Mouse (Mus musculus): ENCODE data around the gene Rpl23. TPM values are rescaled to one million over a fixed set of nuclear protein-coding genes. Genes with fewer than 3 reads are reported as not detected.

Rpl23 gene
- polyA plus RNA-seq, 1 experiment from 2014 or later, result 299 TPM

- Histone ChIP-seq H3K4me1 (ENCODE audit: control insufficient read depth, insufficient read depth, low read length) (peaks cover 18% of the 10 kb centered on the region), H3K9me3 (replicated peaks; ENCODE audit: control insufficient read depth, low read length) (no peaks in the 10 kb centered on the region; the same call in 1 of the 2 replicates), H3K4me3 (ENCODE audit: low read length) (peak overlapping the region; percentile 94), H3K27ac (ENCODE audit: low read length) (peak overlapping the region; percentile 80), H3K27me3 (ENCODE audit: control insufficient read depth, insufficient read depth, low read length) (no peaks in the 10 kb centered on the region), H3K4me2 (ENCODE audit: low read depth, low read length) (peak overlapping the region; percentile 86), H3K9ac (ENCODE audit: low read length) (peak overlapping the region; percentile 97), H3K36me3 (ENCODE audit: control insufficient read depth, insufficient read depth) (peaks cover 41% of the 10 kb centered on the region)
- WGBS, result 1% methylated on average over 11 of the region's 11 CpGs
- ATAC-seq (replicated peaks; ENCODE audit: extremely low read depth, insufficient read depth, low FRiP score), result peak; percentile 8; the same call in 1 of the 2 replicates
Observed at GRCm38 (mm10) chr11:97781478-97781831, 782 bp downstream of the Rpl23 start.

DNA sequence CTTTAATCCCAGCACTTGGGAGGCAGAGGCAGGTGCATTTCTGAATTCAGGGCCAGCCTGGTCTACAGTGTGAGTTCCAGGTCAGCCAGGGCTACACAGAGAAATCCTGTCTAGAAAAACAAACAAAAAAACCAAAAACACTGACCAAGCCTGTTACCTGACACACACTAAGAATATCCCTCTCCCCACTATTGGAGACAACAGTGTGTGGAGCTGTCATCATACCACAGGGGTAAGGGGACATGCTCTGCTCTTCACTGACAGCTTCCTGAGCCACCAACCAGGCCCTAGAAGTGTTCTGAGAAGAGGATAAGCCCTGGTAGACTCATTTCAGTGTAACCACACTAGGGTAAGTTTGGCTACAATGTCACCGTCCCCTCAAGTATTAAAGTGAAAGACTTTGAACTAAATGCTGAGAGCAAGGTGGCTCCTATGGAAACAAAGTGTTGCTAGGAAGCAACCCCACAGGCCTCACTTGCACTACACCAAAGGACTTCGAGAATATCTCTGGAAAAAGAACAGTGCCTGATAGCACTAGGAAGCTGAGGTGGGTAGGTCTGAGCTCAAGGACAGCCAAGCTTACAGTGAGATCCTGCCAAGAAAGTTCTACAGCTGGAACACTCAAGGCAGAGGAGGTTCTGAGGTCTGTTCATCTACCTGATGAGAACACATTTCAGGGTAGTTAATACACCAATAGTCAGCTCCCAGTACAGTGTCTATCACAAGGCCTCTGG, 2.1 kb downstream of the Rpl23 start:
- Histone ChIP-seq H3K27me3 (ENCODE audit: control insufficient read depth, insufficient read depth, low read length) (no peaks in the 10 kb centered on the region), H3K9me3 (replicated peaks; ENCODE audit: control insufficient read depth, low read length) (no peaks in the 10 kb centered on the region; the same call in 1 of the 2 replicates), H3K36me3 (ENCODE audit: control insufficient read depth, insufficient read depth) (peaks cover 42% of the 10 kb centered on the region), H3K4me1 (ENCODE audit: control insufficient read depth, insufficient read depth, low read length) (peaks cover 18% of the 10 kb centered on the region), H3K4me3 (ENCODE audit: low read length) (peak overlapping the region; percentile 94), H3K4me2 (ENCODE audit: low read depth, low read length) (peak overlapping the region; percentile 86), H3K9ac (ENCODE audit: low read length) (peak overlapping the region; percentile 30; the same call in 1 of the 2 replicates), H3K27ac (ENCODE audit: low read length) (no peak overlapping the region)
- whole genome bisulfite sequencing, result 57% methylated on average over 2 of the region's 2 CpGs
- ATAC-seq (replicated peaks; ENCODE audit: extremely low read depth, insufficient read depth, low FRiP score), result no peak

- Histone ChIP-seq H3K36me3 (ENCODE audit: control insufficient read depth, insufficient read depth) (peaks cover 42% of the 10 kb centered on the region), H3K4me1 (ENCODE audit: control insufficient read depth, insufficient read depth, low read length) (peaks cover 18% of the 10 kb centered on the region), H3K4me2 (ENCODE audit: low read depth, low read length) (no peak overlapping the region), H3K9me3 (replicated peaks; ENCODE audit: control insufficient read depth, low read length) (no peaks in the 10 kb centered on the region; the same call in 1 of the 2 replicates), H3K27me3 (ENCODE audit: control insufficient read depth, insufficient read depth, low read length) (no peaks in the 10 kb centered on the region), H3K4me3 (ENCODE audit: low read length) (no peak overlapping the region), H3K27ac (ENCODE audit: low read length) (no peak overlapping the region), H3K9ac (ENCODE audit: low read length) (no peak overlapping the region)
- WGBS, result 83% methylated on average over 1 of the region's 1 CpGs
- ATAC-seq (replicated peaks; ENCODE audit: extremely low read depth, insufficient read depth, low FRiP score), result no peak
Observed at GRCm38 (mm10) chr11:97778918-97779317, 3.3 kb downstream of the Rpl23 start.

DNA sequence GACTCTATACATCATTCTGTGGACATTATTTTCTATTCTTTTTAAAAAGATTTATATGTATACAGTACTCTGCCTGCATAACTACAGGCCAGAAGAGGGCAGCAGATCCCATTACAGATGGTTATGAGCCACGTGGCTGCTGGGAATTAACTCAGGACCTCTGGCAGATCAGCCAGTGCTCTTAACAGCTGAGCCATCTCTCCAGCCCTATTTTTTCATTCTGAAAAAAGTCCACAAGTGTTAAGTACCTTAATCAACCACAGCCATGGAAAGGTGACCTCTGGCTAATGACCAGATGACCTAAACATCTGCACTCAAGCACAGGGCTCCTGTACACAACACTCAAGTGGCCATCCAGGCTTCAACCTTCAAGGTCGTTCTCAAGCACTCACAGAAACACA, 5.1 kb downstream of the Rpl23 start:
- Histone ChIP-seq H3K36me3 (ENCODE audit: control insufficient read depth, insufficient read depth) (peaks cover 42% of the 10 kb centered on the region), H3K27ac (ENCODE audit: low read length) (no peak overlapping the region), H3K4me1 (ENCODE audit: control insufficient read depth, insufficient read depth, low read length) (peaks cover 13% of the 10 kb centered on the region), H3K4me2 (ENCODE audit: low read depth, low read length) (no peak overlapping the region), H3K4me3 (ENCODE audit: low read length) (no peak overlapping the region), H3K9me3 (replicated peaks; ENCODE audit: control insufficient read depth, low read length) (no peaks in the 10 kb centered on the region; the same call in 1 of the 2 replicates), H3K27me3 (ENCODE audit: control insufficient read depth, insufficient read depth, low read length) (no peaks in the 10 kb centered on the region), H3K9ac (ENCODE audit: low read length) (no peak overlapping the region)
- ATAC-seq (replicated peaks; ENCODE audit: extremely low read depth, insufficient read depth, low FRiP score), result no peak
- 35% methylated on average over 2 of the region's 2 CpGs for WGBS

GRCm38 (mm10) chr11:97776497-97777128, 5.6 kb downstream of the Rpl23 start:
- H3K27ac ChIP-seq (ENCODE audit: low read length), result no peak overlapping the region

DNA sequence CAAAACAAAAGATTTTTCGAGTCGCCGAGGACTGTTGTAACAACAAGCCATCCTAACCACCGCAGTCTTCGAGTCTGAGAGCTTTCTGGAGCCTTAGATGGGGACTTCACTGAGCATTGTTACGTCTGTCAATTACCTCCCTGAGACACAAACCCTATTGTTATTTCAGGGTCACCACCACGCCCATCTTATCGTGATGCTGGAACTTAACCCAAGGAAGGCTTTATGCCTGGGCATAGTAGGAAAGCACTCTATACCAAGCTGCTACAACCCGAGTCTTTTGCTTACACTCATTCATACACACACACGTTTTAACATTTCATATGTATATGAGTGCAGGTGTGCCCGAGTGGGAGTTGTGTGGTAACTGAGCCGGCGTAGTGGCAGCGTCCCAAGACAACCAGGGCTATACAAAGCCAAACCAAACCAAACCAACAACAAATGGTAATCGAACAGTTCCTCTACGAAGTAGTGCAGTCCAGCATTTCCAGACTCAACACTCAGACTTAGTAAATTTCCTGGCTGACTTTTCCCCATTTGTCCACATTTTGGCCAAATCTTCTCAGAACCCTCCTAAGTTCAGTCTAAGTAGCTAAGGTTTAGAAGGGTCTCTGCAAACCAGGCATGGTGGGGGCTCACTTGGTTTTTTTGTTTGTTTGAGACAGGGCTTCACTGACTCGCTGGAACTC, 6.3 kb downstream of the Rpl23 start, which contains the start of gene 1700001P01Rik:
Gene 1700001P01Rik (minus strand): TSS at position 111 of the 689 bp plus-strand sequence.
- Histone ChIP-seq H3K27me3 (ENCODE audit: control insufficient read depth, insufficient read depth, low read length) (no peaks in the 10 kb centered on the region), H3K9me3 (replicated peaks; ENCODE audit: control insufficient read depth, low read length) (no peaks in the 10 kb centered on the region; the same call in 1 of the 2 replicates), H3K4me3 (ENCODE audit: low read length) (no peak within 1 kb of the TSS), H3K9ac (ENCODE audit: low read length) (no peak within 1 kb of the TSS), H3K36me3 (ENCODE audit: control insufficient read depth, insufficient read depth) (peaks cover 41% of the 10 kb centered on the region), H3K4me1 (ENCODE audit: control insufficient read depth, insufficient read depth, low read length) (peaks cover 10% of the 10 kb centered on the region), H3K4me2 (ENCODE audit: low read depth, low read length) (no peak within 1 kb of the TSS), H3K27ac (ENCODE audit: low read length) (no peak within 1 kb of the TSS)
- ATAC-seq (replicated peaks; ENCODE audit: extremely low read depth, insufficient read depth, low FRiP score), result no peak
- 51% methylated on average over 17 of the region's 17 CpGs for WGBS

More at GRCm38 (mm10) chr11:97776497-97777128, 5.6 kb downstream of the Rpl23 start:
- no peaks in the 10 kb centered on the region; the same call in 1 of the 2 replicates for H3K9me3 ChIP-seq (replicated peaks; ENCODE audit: control insufficient read depth, low read length)
- no peak overlapping the region for H3K4me2 ChIP-seq (ENCODE audit: low read depth, low read length)
- H3K36me3 ChIP-seq (ENCODE audit: control insufficient read depth, insufficient read depth), result peaks cover 42% of the 10 kb centered on the region
- no peak overlapping the region for H3K4me3 ChIP-seq (ENCODE audit: low read length)
- H3K4me1 ChIP-seq (ENCODE audit: control insufficient read depth, insufficient read depth, low read length), result peaks cover 13% of the 10 kb centered on the region
- no peak overlapping the region for H3K9ac ChIP-seq (ENCODE audit: low read length)
- WGBS, result 59% methylated on average over 5 of the region's 5 CpGs
- H3K27me3 ChIP-seq (ENCODE audit: control insufficient read depth, insufficient read depth, low read length), result no peaks in the 10 kb centered on the region
- ATAC-seq (replicated peaks; ENCODE audit: extremely low read depth, insufficient read depth, low FRiP score), result no peak

GRCm38 (mm10) chr11:97775186-97775585, 7.1 kb downstream of the Rpl23 start:
- Histone ChIP-seq H3K4me2 (ENCODE audit: low read depth, low read length) (no peak overlapping the region), H3K36me3 (ENCODE audit: control insufficient read depth, insufficient read depth) (peaks cover 33% of the 10 kb centered on the region), H3K9me3 (replicated peaks; ENCODE audit: control insufficient read depth, low read length) (no peaks in the 10 kb centered on the region; the same call in 1 of the 2 replicates), H3K4me3 (ENCODE audit: low read length) (no peak overlapping the region), H3K27ac (ENCODE audit: low read length) (no peak overlapping the region), H3K4me1 (ENCODE audit: control insufficient read depth, insufficient read depth, low read length) (peaks cover 2% of the 10 kb centered on the region; the same call in 1 of the 2 replicates), H3K27me3 (ENCODE audit: control insufficient read depth, insufficient read depth, low read length) (no peaks in the 10 kb centered on the region), H3K9ac (ENCODE audit: low read length) (no peak overlapping the region)
- ATAC-seq (replicated peaks; ENCODE audit: extremely low read depth, insufficient read depth, low FRiP score), result no peak
- 70% methylated on average over 13 of the region's 13 CpGs for WGBS

GRCm38 (mm10) chr11:97771410-97771809, 10.8 kb downstream of the Rpl23 start:
- 73% methylated on average over 14 of the region's 14 CpGs for WGBS
- ATAC-seq (replicated peaks; ENCODE audit: extremely low read depth, insufficient read depth, low FRiP score), result no peak
- H3K4me3 ChIP-seq (ENCODE audit: low read length), result no peak overlapping the region
- H3K27ac ChIP-seq (ENCODE audit: low read length), result no peak overlapping the region
- no peaks in the 10 kb centered on the region for H3K27me3 ChIP-seq (ENCODE audit: control insufficient read depth, insufficient read depth, low read length)
- H3K36me3 ChIP-seq (ENCODE audit: control insufficient read depth, insufficient read depth), result peaks cover under 1% of the 10 kb centered on the region; the same call in 1 of the 2 replicates
- no peaks in the 10 kb centered on the region for H3K4me1 ChIP-seq (ENCODE audit: control insufficient read depth, insufficient read depth, low read length)
- no peak overlapping the region for H3K4me2 ChIP-seq (ENCODE audit: low read depth, low read length)
- no peaks in the 10 kb centered on the region for H3K9me3 ChIP-seq (replicated peaks; ENCODE audit: control insufficient read depth, low read length)
- no peak overlapping the region for H3K9ac ChIP-seq (ENCODE audit: low read length)
